Mouse (Mus musculus): ENCODE data around the gene Fam229b. TPM values are rescaled to one million over a fixed set of nuclear protein-coding genes. Genes with fewer than 3 reads are reported as not detected.

Fam229b gene
- polyA plus RNA-seq, 1 experiment: 17.6 TPM

GRCm38 (mm10) chr10:39163694-39164093 is 30.0 kb upstream of the Fam229b start, which contains the start of gene Ccn6:
TSS of gene Ccn6 (minus strand) at chr10:39163794.
- DNase-seq (ENCODE audit: low read depth): no peak
- TF ChIP-seq CTCF (IDR thresholded peaks at IDR 0.05; ENCODE audit: borderline replicate concordance, extremely low read depth, insufficient read depth, insufficient read length) (no peak), POLR2A (IDR thresholded peaks at IDR 0.05; ENCODE audit: borderline replicate concordance, extremely low read depth, insufficient read depth, insufficient read length, poor library complexity, severe bottlenecking) (no peak)

GRCm38 (mm10) chr10:39162666-39163484 is 29.2 kb upstream of the Fam229b start:
- TF ChIP-seq POLR2A (IDR thresholded peaks at IDR 0.05; ENCODE audit: borderline replicate concordance, extremely low read depth, insufficient read depth, insufficient read length, poor library complexity, severe bottlenecking) (no peak), CTCF (IDR thresholded peaks at IDR 0.05; ENCODE audit: borderline replicate concordance, extremely low read depth, insufficient read depth, insufficient read length) (no peak)
- peak; percentile 53 for DNase-seq (ENCODE audit: low read depth)

GRCm38 (mm10) chr10:39161406-39161805 is 27.7 kb upstream of the Fam229b start:
- no peak for TF ChIP-seq POLR2A (IDR thresholded peaks at IDR 0.05; ENCODE audit: borderline replicate concordance, extremely low read depth, insufficient read depth, insufficient read length, poor library complexity, severe bottlenecking)
- TF ChIP-seq CTCF (IDR thresholded peaks at IDR 0.05; ENCODE audit: borderline replicate concordance, extremely low read depth, insufficient read depth, insufficient read length): no peak
- no peak for DNase-seq (ENCODE audit: low read depth)

DNA sequence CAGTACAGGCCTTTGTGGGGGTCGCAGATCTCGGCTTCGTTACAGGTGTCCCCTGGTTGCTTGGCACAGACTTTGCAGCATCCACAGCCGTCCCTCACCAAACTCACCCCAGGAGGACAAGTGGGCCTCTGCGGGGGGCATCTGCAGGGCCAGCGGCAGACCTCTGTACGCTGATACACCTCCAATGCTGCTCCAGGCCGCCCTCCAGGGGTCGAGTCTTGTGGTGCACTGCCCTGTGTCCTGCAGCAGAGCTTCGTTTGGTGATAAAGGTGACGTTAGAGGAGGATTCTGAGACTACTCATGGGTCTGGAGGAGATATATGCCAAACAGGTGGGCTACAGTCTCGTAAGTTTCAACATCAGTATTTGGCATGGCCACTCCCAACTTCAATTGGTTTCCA is 24.6 kb upstream of the Fam229b start:
- TF ChIP-seq CTCF (IDR thresholded peaks at IDR 0.05; ENCODE audit: borderline replicate concordance, extremely low read depth, insufficient read depth, insufficient read length) (no peak; the same call in 1 of the 2 replicates), POLR2A (IDR thresholded peaks at IDR 0.05; ENCODE audit: borderline replicate concordance, extremely low read depth, insufficient read depth, insufficient read length, poor library complexity, severe bottlenecking) (no peak)
- DNase-seq (ENCODE audit: low read depth): no peak

GRCm38 (mm10) chr10:39157321-39157720 is 23.6 kb upstream of the Fam229b start:
- TF ChIP-seq CTCF (IDR thresholded peaks at IDR 0.05; ENCODE audit: borderline replicate concordance, extremely low read depth, insufficient read depth, insufficient read length) (no peak), POLR2A (IDR thresholded peaks at IDR 0.05; ENCODE audit: borderline replicate concordance, extremely low read depth, insufficient read depth, insufficient read length, poor library complexity, severe bottlenecking) (no peak)

DNA sequence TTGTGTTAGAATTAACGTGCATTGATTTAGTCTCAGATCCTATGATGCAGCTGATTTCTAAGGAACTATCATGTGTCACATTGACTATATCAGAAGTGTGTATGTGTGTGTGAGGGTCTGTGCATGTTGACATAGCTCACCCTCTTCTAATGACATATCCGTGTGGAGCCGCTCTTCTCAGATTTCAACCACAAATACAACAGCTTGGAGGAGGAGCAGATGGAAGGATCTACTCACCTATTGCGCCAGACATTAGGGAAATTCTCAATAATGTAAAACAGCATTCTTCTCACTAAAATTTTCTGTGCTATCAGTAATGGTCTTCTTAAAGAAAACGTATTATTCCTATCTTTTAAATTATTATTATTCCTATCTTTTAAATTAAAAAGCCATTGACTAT is 23.0 kb upstream of the Fam229b start:
- TF ChIP-seq CTCF (IDR thresholded peaks at IDR 0.05; ENCODE audit: borderline replicate concordance, extremely low read depth, insufficient read depth, insufficient read length): no peak
- TF ChIP-seq POLR2A (IDR thresholded peaks at IDR 0.05; ENCODE audit: borderline replicate concordance, extremely low read depth, insufficient read depth, insufficient read length, poor library complexity, severe bottlenecking): no peak
- DNase-seq (ENCODE audit: low read depth): no peak

More at GRCm38 (mm10) chr10:39157321-39157720, 23.6 kb upstream of the Fam229b start:
- DNase-seq (ENCODE audit: low read depth): no peak

- DNase-seq (ENCODE audit: low read depth): no peak
- TF ChIP-seq POLR2A (IDR thresholded peaks at IDR 0.05; ENCODE audit: borderline replicate concordance, extremely low read depth, insufficient read depth, insufficient read length, poor library complexity, severe bottlenecking) (no peak), CTCF (IDR thresholded peaks at IDR 0.05; ENCODE audit: borderline replicate concordance, extremely low read depth, insufficient read depth, insufficient read length) (no peak)
Measured at GRCm38 (mm10) chr10:39142216-39142615, 8.5 kb upstream of the Fam229b start.

DNA sequence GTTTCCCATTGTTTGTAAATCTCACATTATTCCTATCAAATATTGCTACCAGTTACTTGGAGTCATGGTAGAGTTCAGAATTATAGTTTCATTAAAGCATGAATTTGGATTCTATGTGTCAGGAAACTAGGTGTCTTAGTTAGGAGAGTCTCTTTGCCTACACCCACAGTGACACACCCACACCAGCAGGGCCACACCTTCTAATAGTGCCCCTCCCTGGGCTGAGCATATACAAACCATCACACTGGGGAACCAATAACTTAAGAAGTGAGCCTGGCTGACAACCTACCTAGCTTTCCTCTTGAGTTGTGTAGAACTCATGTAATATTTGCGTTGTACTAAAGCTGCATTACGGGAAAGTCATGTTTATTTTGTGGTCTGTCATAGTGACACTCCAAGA is 7.7 kb upstream of the Fam229b start:
- DNase-seq (ENCODE audit: low read depth): no peak
- TF ChIP-seq POLR2A (IDR thresholded peaks at IDR 0.05; ENCODE audit: borderline replicate concordance, extremely low read depth, insufficient read depth, insufficient read length, poor library complexity, severe bottlenecking) (no peak), CTCF (IDR thresholded peaks at IDR 0.05; ENCODE audit: borderline replicate concordance, extremely low read depth, insufficient read depth, insufficient read length) (no peak)

- DNase-seq (ENCODE audit: low read depth): no peak
- TF ChIP-seq CTCF (IDR thresholded peaks at IDR 0.05; ENCODE audit: borderline replicate concordance, extremely low read depth, insufficient read depth, insufficient read length) (no peak), POLR2A (IDR thresholded peaks at IDR 0.05; ENCODE audit: borderline replicate concordance, extremely low read depth, insufficient read depth, insufficient read length, poor library complexity, severe bottlenecking) (no peak)
Measured at GRCm38 (mm10) chr10:39140843-39141242, 7.1 kb upstream of the Fam229b start.

- no peak for DNase-seq (ENCODE audit: low read depth)
- no peak for TF ChIP-seq CTCF (IDR thresholded peaks at IDR 0.05; ENCODE audit: borderline replicate concordance, extremely low read depth, insufficient read depth, insufficient read length)
- TF ChIP-seq POLR2A (IDR thresholded peaks at IDR 0.05; ENCODE audit: borderline replicate concordance, extremely low read depth, insufficient read depth, insufficient read length, poor library complexity, severe bottlenecking): no peak
Measured at GRCm38 (mm10) chr10:39138761-39139160, 5.0 kb upstream of the Fam229b start.

- no peak for TF ChIP-seq POLR2A (IDR thresholded peaks at IDR 0.05; ENCODE audit: borderline replicate concordance, extremely low read depth, insufficient read depth, insufficient read length, poor library complexity, severe bottlenecking)
- no peak for TF ChIP-seq CTCF (IDR thresholded peaks at IDR 0.05; ENCODE audit: borderline replicate concordance, extremely low read depth, insufficient read depth, insufficient read length)
- no peak for DNase-seq (ENCODE audit: low read depth)
Measured at GRCm38 (mm10) chr10:39137766-39138165, 4.1 kb upstream of the Fam229b start.

GRCm38 (mm10) chr10:39121412-39121811 is 12.3 kb downstream of the Fam229b start:
- DNase-seq (ENCODE audit: low read depth): peak; percentile 39
- TF ChIP-seq CTCF (IDR thresholded peaks at IDR 0.05; ENCODE audit: borderline replicate concordance, extremely low read depth, insufficient read depth, insufficient read length): peak; percentile 10; the same call in 1 of the 2 replicates
- TF ChIP-seq POLR2A (IDR thresholded peaks at IDR 0.05; ENCODE audit: borderline replicate concordance, extremely low read depth, insufficient read depth, insufficient read length, poor library complexity, severe bottlenecking): no peak

All from brain, embryonic 14.5 days (tissue).